Mouse (Mus musculus) megakaryocyte, embryonic 14.5 days (primary cell): ENCODE measurements at regions not wholly inside any gene's neighbourhood (a gene's known extent, or its start where the extent isn't known, plus 50 kb on each side); places are given as distances from the start of the nearest gene placed in this dataset.

ENCODE experiments used
- H3K27me3 ChIP-seq: replicated peaks from 2 replicates; pipeline ENCODE3; 2012; ENCODE audit warnings: inconsistent platforms
- H3K36me3 ChIP-seq: replicated peaks from 2 replicates; pipeline ENCODE3; 2012; ENCODE audit warnings: low read length, inconsistent platforms, mixed read lengths
- H3K4me1 ChIP-seq: 2 replicates; pipeline ENCODE4 v1.6.1; 2012; ENCODE audit warnings: inconsistent platforms
- H3K4me3 ChIP-seq: replicated peaks from 2 replicates; pipeline ENCODE3; 2012; ENCODE audit warnings: moderate library complexity, mild to moderate bottlenecking, inconsistent platforms
- H3K9me3 ChIP-seq: 2 replicates; pipeline ENCODE4 v1.6.1; 2012; ENCODE audit warnings: inconsistent platforms
- FLI1 ChIP-seq: IDR thresholded peaks from 2 replicates; pipeline ENCODE4 v1.6.1; 2012; ENCODE audit warnings: low read length, inconsistent platforms, mixed read lengths
- GATA1 ChIP-seq: IDR thresholded peaks from 3 replicates; pipeline ENCODE4 v1.6.1; 2012; ENCODE audit warnings: mixed read lengths, low read length, inconsistent platforms, borderline replicate concordance

DNA sequence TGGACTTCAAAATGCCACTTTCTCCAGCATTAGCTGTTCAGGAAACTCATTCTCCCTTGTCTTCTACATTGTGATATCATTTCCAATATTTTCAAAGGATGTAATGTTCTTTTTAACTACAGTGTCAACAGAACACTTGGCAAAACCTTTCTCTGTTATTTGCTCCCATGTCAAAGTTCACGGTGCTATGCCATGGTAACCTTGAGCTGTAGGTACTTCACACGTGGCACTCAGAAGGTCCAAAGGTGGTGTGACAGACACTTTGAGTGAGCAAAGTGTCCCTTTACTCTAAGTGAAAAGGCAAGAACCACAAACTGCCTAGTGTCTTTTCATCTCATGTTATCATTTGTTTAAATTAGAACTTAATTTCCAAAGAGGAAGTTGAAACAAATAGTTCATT, 53.3 kb upstream of the Tram2 start:
- no peak for TF ChIP-seq FLI1
- TF ChIP-seq GATA1 = no peak
- H3K4me3 ChIP-seq = no peak overlapping the region
- peaks cover 2% of the 10 kb centered on the region for H3K27me3 ChIP-seq
- no peaks in the 10 kb centered on the region for H3K4me1 ChIP-seq
- H3K9me3 ChIP-seq = peaks cover 17% of the 10 kb centered on the region
- H3K36me3 ChIP-seq = no peaks in the 10 kb centered on the region

DNA sequence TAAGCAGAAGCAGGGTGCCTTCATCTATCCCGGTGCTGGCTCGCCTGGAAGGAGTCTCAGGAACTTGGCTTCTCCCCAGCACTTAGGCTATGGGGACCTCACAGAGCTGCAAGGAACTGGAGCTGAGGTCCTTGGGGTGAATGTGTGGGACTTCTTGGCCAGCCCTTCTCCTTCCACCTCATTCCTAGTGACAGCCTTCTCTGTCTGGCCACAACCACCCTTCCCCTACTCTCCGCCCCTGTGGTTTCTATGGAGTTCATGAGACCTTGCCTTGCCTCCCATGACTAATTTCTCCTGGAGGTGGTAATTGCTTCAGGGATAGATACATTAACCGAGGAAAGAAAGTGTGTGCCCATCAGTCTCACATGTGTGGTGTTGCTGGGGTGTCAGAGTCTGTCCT, 67.9 kb upstream of the Tram2 start:
- no peak overlapping the region for H3K4me3 ChIP-seq
- no peaks in the 10 kb centered on the region for H3K36me3 ChIP-seq
- no peaks in the 10 kb centered on the region for H3K4me1 ChIP-seq
- H3K9me3 ChIP-seq = no peaks in the 10 kb centered on the region
- TF ChIP-seq FLI1 (no peak), GATA1 (no peak)
- H3K27me3 ChIP-seq = no peaks in the 10 kb centered on the region

DNA sequence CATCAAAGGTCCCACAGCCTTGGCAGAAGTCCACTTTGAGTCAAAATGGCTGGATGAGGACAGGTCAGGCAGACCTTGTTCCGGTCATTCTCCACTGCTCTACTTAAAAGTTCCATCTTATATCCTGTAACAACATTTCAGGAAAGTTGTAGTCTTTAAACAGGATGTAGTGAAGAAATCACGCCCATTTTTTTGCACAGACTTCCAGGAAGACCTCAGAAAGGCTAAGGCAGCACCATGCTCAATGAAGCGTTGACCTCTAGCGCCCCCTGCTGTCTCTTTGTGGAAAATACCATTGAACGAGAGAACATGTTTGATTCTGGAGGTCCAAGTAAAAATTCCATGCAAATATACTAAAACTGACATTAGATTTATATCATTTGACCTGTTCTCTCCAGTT, 56.6 kb upstream of the Tmem14a start:
- H3K4me3 ChIP-seq = no peak overlapping the region
- peaks cover 6% of the 10 kb centered on the region for H3K4me1 ChIP-seq
- no peaks in the 10 kb centered on the region for H3K9me3 ChIP-seq
- H3K36me3 ChIP-seq = no peaks in the 10 kb centered on the region
- peaks cover 17% of the 10 kb centered on the region for H3K27me3 ChIP-seq
- no peak for TF ChIP-seq FLI1
- TF ChIP-seq GATA1 = no peak

DNA sequence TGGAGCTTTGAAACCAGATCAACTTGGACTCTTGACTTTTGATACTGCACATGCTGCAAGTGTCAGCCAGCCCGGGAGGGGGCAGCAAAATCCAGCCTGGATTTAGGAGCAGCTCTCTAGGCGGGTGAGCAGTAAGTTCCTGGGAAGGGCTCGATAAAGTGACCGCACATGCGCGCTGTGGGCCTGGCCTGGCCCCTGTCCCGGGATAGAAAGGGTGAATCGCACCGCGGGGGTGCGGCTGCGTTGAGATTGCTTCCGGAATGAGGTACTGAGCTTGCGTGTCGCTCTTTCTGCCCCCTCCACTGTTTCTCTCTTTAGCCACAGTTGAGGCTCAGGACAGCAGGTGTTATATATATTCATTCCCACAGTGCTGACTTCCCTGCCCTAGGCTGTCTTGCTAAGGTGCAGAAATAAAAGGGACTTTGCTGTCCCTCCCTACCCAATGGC, 52.1 kb upstream of the Tmem14a start:
- H3K9me3 ChIP-seq = no peaks in the 10 kb centered on the region
- H3K27me3 ChIP-seq = peaks cover 22% of the 10 kb centered on the region
- peaks cover 6% of the 10 kb centered on the region for H3K4me1 ChIP-seq
- peak overlapping the region; percentile 80 for H3K4me3 ChIP-seq
- TF ChIP-seq GATA1 = no peak
- no peak for TF ChIP-seq FLI1
- H3K36me3 ChIP-seq = no peaks in the 10 kb centered on the region

DNA sequence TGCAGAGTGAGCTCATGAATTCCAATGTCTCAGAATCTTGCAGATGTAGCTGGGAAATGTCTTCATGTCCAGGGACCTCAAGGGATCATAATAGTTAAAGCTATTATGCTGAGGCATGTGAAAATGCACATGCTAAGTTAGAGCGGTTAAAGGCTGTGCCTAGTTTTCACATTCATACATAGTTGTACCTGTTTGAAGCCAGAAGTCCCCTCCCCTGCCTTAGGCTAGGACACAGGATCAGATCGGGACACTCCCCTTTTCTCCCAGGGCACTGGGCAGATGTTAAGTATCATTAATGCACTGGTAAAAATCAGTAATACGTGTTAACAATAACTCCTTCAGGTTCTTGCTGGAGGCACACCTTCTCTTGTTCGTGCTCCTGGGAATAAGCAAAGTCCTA, 51.6 kb upstream of the Tmem14a start:
- Histone ChIP-seq H3K4me1 (peaks cover 6% of the 10 kb centered on the region), H3K27me3 (peaks cover 22% of the 10 kb centered on the region), H3K9me3 (no peaks in the 10 kb centered on the region), H3K4me3 (no peak overlapping the region), H3K36me3 (no peaks in the 10 kb centered on the region)
- TF ChIP-seq FLI1 = no peak
- no peak for TF ChIP-seq GATA1
